ENCODE assay signal across 15 mouse cellular contexts in genomic region chr4:41690014-41690413, GRCm38 (mm10). TPM values are rescaled to one million over a fixed set of nuclear protein-coding genes. Genes with fewer than 3 reads are reported as not detected.
"Had no signal": no experiment of that assay in that cellular context is flagged by ENCODE, and none has a peak within 500 bp of the region (broad histone marks: within the 10 kb centered on the region; RNA-seq: fewer than 3 reads in every experiment).

No protein-coding gene starts in this region.

RNA-seq across cellular contexts. Expression of gene Cntfr, which starts 6.9 kb away (rescaled TPM):
- polyA plus RNA-seq: macrophage had no signal

RNA-seq across cellular contexts. Expression of gene Arid3c, which starts 40.9 kb away (rescaled TPM):
- polyA plus RNA-seq: limb, embryonic 10.5 days; limb, embryonic 11.5 days; limb, embryonic 12.5 days; limb, embryonic 15.5 days; liver, adult 2 months; liver, embryonic 11.5 days; liver, embryonic 12.5 days; liver, embryonic 13.5 days; liver, embryonic 14.5 days; liver, embryonic 15.5 days; liver, embryonic 16.5 days; liver, postnatal 0 days; lung, adult 2 months; macrophage; myocyte had no signal
